Mouse (Mus musculus) liver, adult 2 months (tissue): ENCODE measurements around the gene Kcnk2.

Source experiments
- CTCF ChIP-seq: fragments of 200-500 bp; IDR thresholded peaks from 2 replicates; pipeline ENCODE4 v1.5.1; 2011; ENCODE audit warnings: low read depth, low read length, control low read depth
- POLR2A ChIP-seq: fragments of 200-500 bp; IDR thresholded peaks from 2 replicates; pipeline ENCODE4 v1.6.1; 2011; ENCODE audit warnings: low read length, control low read depth; ENCODE audit not compliant: insufficient read depth; ENCODE audit errors: extremely low read depth

GRCm38 (mm10) chr1:189171138-189171537, 230.9 kb downstream of the Kcnk2 start:
- TF ChIP-seq CTCF, result no peak
- no peak for TF ChIP-seq POLR2A
